Mouse (Mus musculus): Measurements from ENCODE around the gene Npy.

DNA sequence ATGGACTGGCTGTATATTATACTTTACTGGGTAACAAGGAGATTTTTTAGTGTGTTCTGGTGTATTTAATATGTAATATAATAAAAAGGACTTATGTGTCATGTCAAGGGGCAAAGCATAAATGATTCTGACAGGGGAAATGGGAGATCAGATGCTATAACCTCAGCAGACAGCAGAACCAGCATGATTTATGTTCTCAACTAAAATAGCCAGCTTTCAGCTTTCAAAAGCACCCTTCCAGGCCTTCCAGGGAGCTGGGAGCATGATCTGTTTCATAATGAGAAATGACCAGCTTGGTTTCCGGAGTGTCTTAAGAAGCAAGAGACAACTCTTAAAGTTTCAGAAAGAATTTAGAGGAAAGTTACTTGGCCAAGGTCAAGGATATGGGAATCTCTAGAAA lies 51.0 kb downstream of the Npy start:
- TF ChIP-seq EP300 (IDR thresholded peaks at IDR 0.05; ENCODE audit: low read depth) (no peak), CTCF (IDR thresholded peaks at IDR 0.05; ENCODE audit: low read depth) (no peak)

Measured in liver, embryonic 14.5 days (tissue).